Mouse (Mus musculus) urinary bladder, adult 18-20 months (tissue): Measurements from ENCODE around the gene Asl.

Experiments used
- DNase-seq, 2 experiments: peaks; one replicate each; pipeline ENCODE4 v3.0.0; 2022; ENCODE audit warnings: low spot score in 2 of 2, mixed read lengths in 2 of 2

The Asl gene

GRCm38 (mm10) chr5:130003229-130003628 is 25.8 kb downstream of the Asl start:
- DNase-seq, result no peak

GRCm38 (mm10) chr5:130002301-130003146 is 26.5 kb downstream of the Asl start, which contains the start of gene Gusb:
Gene Gusb (minus strand): TSS chr5:130003049.
- peak; percentile 77 to 86 for DNase-seq

GRCm38 (mm10) chr5:130001356-130001987 is 27.6 kb downstream of the Asl start:
- no peak for DNase-seq

- DNase-seq, result no peak
Observed at GRCm38 (mm10) chr5:130000735-130001134, 28.3 kb downstream of the Asl start.

GRCm38 (mm10) chr5:129999097-129999496 is 29.9 kb downstream of the Asl start:
- DNase-seq, result peak in 1 of 2 experiments; percentile 45

- DNase-seq, result no peak
Observed at GRCm38 (mm10) chr5:129997700-129998099, 31.3 kb downstream of the Asl start.

- no peak for DNase-seq
Observed at GRCm38 (mm10) chr5:129994989-129995388, 34.1 kb downstream of the Asl start.

GRCm38 (mm10) chr5:129993374-129993773 is 35.7 kb downstream of the Asl start:
- no peak for DNase-seq

GRCm38 (mm10) chr5:129991898-129992297 is 37.1 kb downstream of the Asl start:
- no peak for DNase-seq

- no peak for DNase-seq
Observed at GRCm38 (mm10) chr5:129989376-129989775, 39.7 kb downstream of the Asl start.

- DNase-seq, result no peak
Observed at GRCm38 (mm10) chr5:129980216-129980615, 48.8 kb downstream of the Asl start.

GRCm38 (mm10) chr5:129978608-129979007 is 50.4 kb downstream of the Asl start:
- no peak for DNase-seq

- DNase-seq, result no peak
Observed at GRCm38 (mm10) chr5:129977768-129978167, 51.3 kb downstream of the Asl start.

- DNase-seq, result no peak
Observed at GRCm38 (mm10) chr5:129974866-129975311, 54.2 kb downstream of the Asl start.

GRCm38 (mm10) chr5:129974354-129974753 is 54.7 kb downstream of the Asl start:
- DNase-seq, result no peak

- peak in 1 of 2 experiments; percentile 32 for DNase-seq
Observed at GRCm38 (mm10) chr5:129971491-129971890, 57.6 kb downstream of the Asl start.

- DNase-seq, result no peak
Observed at GRCm38 (mm10) chr5:129968417-129968816, 60.6 kb downstream of the Asl start.

- DNase-seq, result no peak
Observed at GRCm38 (mm10) chr5:129966448-129966847, 62.6 kb downstream of the Asl start.

- DNase-seq, result no peak
Observed at GRCm38 (mm10) chr5:129963224-129963623, 65.8 kb downstream of the Asl start.
